Mouse (Mus musculus): ENCODE measurements around the gene Atp6v0b.

Atp6v0b gene

GRCm38 (mm10) chr4:117908834-117909453 is 21.8 kb upstream of the Atp6v0b start:
- DNase-seq (ENCODE audit: low spot score): no peak

DNA sequence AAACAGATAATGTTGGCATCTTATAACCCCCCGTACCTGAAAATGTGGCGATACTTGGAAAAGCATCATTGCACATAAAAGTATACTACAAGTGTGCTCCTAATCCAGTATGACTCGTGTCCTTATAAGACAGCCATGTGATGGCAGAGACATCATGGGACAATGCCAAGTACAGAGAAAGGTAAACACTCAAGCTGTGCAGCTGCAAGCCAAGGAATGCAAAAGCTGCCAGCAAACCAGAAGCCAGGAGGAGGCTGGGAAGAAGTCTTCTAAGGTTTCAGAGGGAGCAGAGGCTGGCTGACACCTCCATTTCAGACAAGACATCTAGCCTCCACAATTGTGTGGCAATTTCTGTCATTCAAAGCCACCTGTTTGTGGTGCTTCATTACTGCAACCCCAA is 19.1 kb upstream of the Atp6v0b start:
- no peak for DNase-seq (ENCODE audit: low spot score)

DNA sequence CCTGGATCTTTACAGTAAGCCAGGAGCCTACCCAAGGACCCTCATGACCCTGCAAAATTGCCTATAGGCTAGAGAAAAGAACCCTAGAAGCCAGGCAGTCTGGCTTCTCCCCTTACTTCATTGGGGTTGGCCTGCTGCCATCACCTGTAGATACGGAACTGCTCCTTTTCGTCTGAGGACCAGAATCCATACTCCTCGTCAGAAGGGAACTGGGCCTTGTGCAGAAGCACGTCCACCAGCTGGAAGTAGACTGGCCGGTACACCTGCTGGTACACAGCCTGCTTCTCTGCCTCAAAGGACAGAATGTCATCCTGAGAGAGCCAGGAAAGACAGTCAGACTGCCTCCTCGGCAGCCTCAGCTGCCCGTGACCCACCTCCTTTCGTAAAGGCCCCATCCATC is 17.6 kb upstream of the Atp6v0b start:
- no peak for DNase-seq (ENCODE audit: low spot score)

DNA sequence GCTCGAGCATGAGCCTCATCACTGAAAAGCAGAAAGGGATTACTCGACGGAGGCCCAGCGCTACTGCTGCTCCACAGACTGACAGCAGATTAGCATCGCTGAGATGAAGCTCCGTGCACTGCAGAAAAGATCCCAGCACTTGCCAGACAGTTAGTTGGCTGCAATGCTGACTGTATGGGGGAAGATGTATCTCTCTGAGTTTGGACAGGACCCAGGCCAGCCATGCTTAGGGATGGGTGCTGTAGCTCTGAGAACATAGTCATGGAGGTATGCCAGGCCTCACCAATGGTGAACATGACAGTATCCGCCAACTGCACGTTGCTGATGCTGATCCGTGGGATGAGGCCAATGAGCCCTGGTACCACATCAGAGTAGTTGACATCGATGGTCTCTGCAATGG is 17.0 kb upstream of the Atp6v0b start:
- peak; percentile 59 for DNase-seq (ENCODE audit: low spot score)

GRCm38 (mm10) chr4:117898111-117898510 is 11.0 kb upstream of the Atp6v0b start:
- DNase-seq (ENCODE audit: low spot score): no peak

DNA sequence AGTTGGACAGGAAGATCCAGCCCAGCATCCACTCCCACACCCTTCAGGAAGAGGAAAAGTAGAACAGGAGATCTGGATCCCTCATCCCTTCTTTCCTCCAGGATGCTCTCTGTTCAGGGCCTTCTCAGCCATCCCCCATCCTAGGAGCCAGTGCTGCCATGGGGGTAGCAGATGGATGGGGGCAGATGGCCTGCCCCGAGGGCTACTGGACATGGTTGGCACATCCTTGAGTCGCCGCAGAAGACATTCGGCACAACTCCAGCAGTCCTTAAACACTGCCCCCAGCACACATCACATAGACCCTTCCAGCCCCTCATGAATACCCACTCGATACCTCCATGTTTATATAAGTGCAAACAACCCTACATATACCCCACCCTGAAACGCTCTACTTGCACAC is 8.9 kb upstream of the Atp6v0b start:
- DNase-seq (ENCODE audit: low spot score): no peak

- no peak for DNase-seq (ENCODE audit: low spot score)
Measured at GRCm38 (mm10) chr4:117895339-117895738, 8.2 kb upstream of the Atp6v0b start.

DNA sequence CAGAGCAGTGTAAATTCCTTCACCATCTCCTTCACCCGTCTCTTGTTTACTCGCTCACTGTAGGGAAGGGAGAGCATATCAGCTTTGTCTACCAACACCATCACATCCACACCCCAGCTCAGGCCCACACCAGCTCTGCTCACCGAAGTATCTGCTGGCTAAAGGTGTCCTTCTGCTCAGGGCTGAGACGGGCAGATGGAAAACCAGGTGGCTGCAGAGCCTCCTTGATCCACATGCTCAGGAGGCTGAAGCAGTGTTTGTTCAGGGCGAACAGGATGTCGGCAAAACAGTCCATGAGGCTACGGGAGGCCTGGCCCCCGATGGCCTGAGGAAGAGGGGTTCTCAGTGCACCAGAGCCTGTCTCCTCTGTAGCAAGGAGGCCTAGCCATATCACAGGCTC is 7.5 kb upstream of the Atp6v0b start:
- DNase-seq (ENCODE audit: low spot score): no peak

DNA sequence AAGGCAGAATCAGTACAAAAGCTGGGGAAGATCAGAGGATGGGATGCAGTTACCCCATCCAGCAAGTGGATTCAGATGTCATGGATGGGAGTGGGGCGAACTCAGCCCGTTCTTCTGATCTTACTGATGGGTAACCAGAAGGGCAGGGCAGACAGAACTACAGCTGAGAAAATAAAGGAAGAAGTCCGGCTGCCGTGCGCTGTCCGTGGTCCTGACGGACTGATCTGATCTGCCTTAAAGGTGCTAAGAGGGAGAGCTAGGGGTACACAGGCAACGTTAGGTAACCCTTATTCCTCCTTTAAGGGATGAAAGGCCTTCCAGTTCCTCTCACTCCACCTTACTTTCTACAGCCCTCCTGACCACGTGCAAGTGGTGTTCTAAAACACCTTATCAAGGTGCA is 6.2 kb upstream of the Atp6v0b start:
- no peak for DNase-seq (ENCODE audit: low spot score)

DNA sequence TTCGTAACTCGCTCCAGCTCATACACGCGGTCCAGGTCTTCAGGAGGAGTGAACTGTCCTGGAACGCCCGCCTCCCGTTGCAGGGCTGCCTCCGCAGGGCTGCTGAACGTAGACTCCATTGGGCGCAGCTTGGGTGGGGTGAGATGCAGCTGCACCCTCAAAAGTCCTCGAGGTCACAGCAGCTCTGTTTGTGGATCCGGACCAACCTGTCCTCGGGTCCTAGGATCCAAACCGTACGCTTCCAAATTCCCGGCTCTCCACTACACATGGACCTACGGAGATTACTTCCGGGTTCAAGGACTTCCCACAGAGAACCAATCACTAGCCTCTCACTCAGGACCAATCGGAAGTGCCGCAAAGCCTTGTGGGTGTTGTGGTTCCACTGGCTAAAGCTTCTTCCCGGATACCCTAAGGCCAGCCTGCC is 4.6 kb upstream of the Atp6v0b start, which contains the start of gene Dph2:
Gene Dph2, minus strand, starts transcription at position 295 of the 424 bp plus-strand sequence.
- peak; percentile 85 for DNase-seq (ENCODE audit: low spot score)

DNA sequence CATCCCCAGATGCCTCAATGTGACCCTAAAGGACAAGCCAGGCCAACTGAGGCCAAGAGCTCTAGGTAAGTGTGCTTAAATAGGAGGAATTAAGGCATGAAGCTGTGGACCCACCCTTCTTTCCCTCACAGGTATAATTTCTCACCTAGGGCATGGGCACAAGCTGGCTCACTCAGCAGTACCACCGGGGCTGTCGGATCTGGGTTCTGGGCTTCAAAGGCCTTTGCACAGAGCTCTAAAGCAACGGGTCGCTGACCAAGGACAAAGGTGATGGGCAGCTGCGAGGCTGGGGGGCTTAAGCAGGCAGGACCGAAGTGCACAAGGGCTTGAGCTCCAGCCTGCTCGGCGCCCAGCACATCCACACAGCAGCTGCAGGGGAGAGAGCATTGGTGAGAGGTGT is 3.6 kb upstream of the Atp6v0b start:
- no peak for DNase-seq (ENCODE audit: low spot score)

GRCm38 (mm10) chr4:117890031-117890430 is 2.9 kb upstream of the Atp6v0b start:
- DNase-seq (ENCODE audit: low spot score): no peak

DNA sequence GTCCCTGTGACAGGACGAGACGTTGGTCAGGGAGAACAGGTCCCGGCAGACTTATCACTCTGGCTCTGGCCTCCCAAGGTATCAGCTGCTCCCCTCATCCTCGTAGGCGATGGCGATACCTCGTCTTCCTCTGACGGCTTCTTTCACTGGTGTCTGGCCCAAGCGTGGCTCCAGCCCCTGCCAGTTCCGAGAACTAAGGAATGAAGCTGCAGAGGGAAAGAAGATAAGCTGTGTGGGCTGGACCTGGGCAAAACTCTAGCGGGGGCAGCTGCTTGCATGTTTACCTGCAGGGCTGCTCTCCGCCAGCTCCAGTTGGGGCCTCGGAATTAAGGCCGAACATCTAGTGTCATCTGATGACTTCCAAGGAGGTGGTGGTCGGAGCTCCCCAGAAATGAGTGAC is 2.3 kb upstream of the Atp6v0b start:
- DNase-seq (ENCODE audit: low spot score): no peak

GRCm38 (mm10) chr4:117887920-117888319 is 787 bp upstream of the Atp6v0b start:
- DNase-seq (ENCODE audit: low spot score): no peak

DNA sequence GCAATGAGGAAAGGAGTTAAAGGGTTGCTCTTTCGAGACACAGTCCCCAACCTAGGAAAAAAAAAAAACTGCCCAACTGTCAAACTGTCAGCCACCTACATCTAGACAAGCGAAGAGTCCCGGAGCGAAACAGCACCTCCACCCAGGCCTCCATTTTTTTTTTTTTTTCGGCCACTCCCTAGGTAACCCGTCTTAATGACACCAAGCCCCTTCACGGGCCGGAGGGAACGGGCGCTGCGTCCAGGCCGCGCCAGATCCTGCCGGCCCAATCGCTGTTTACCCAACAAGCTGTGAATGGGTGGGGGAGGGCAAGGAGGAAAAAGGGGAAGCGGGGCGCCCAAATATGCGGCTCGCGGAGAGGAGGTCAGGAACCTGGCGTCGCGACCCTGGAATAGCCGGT is 489 bp downstream of the Atp6v0b start:
- peak; percentile 42 for DNase-seq (ENCODE audit: low spot score)

GRCm38 (mm10) chr4:117885994-117886393 is 1.1 kb downstream of the Atp6v0b start:
- DNase-seq (ENCODE audit: low spot score): no peak

- DNase-seq (ENCODE audit: low spot score): no peak
Measured at GRCm38 (mm10) chr4:117885093-117885492, 2.0 kb downstream of the Atp6v0b start.

GRCm38 (mm10) chr4:117884146-117884545 is 3.0 kb downstream of the Atp6v0b start:
- DNase-seq (ENCODE audit: low spot score): no peak

GRCm38 (mm10) chr4:117882701-117883691 is 4.1 kb downstream of the Atp6v0b start, which contains the start of gene B4galt2:
TSS of gene B4galt2 (minus strand) at chr4:117883487.
- peak; percentile 63 for DNase-seq (ENCODE audit: low spot score)

- no peak for DNase-seq (ENCODE audit: low spot score)
Measured at GRCm38 (mm10) chr4:117878703-117879102, 8.4 kb downstream of the Atp6v0b start.

DNA sequence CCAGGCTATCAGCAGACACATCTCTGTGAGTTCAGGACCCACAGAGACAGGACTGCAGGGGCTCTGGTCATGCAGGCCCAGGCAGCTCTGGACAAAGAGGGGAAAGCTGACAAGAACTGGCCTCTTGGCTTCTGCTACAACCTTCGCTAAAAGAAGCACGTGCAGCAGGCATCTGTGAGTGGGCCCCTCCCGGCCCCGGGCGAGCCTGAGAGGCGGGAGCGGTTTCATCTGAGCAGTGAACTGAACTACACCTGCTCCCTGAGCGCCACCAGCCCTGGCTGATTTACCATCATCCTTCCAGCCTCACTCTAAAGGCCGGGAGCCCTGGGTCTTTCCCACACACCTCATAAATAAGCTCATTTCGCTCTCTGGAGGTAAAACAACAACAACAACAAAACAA is 8.8 kb downstream of the Atp6v0b start:
- no peak for DNase-seq (ENCODE audit: low spot score)

- DNase-seq (ENCODE audit: low spot score): no peak
Measured at GRCm38 (mm10) chr4:117873615-117874014, 13.5 kb downstream of the Atp6v0b start.

DNA sequence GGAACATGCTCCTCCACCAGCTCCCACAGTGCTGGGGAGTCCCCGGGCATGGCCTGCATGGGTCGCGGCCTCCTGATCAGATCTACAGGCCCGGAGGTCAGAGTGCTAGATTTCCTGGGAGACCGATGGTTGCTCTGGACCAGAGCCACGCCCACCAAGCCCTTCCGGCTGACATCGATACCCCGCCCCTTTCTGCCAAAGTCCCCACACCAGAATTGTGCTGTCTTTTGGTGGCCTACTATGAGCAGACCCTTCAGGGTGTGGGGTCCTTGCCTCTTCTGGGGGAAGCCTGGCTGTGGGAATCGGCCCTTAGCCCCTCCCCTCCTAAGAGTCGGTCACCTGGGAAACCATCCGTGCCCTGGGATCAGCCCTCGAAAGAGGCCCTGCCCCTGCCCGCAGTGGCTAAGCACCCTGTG is 14.7 kb downstream of the Atp6v0b start, which contains the start of gene Ccdc24:
Gene Ccdc24, minus strand, starts transcription at position 87 of the 416 bp plus-strand sequence.
- no peak for DNase-seq (ENCODE audit: low spot score)
